Mouse (Mus musculus) neural tube, postnatal 0 days (tissue): ENCODE data around the gene Smpd2. TPM values are rescaled to one million over a fixed set of nuclear protein-coding genes. Genes with fewer than 3 reads are reported as not detected.

Experiments
- polyA plus RNA-seq: library from polyadenylated mRNA; unstranded; fragments of >200 nt; fragmentation: Nextera tagmentation; extraction: Ambion mirVana; gene quantifications from 2 replicates; pipeline ENCODE4 v1.2.1, GENCODE M21; 2015

Smpd2 gene
- 40.4 and 48.6 TPM in 2 replicates for polyA plus RNA-seq

DNA sequence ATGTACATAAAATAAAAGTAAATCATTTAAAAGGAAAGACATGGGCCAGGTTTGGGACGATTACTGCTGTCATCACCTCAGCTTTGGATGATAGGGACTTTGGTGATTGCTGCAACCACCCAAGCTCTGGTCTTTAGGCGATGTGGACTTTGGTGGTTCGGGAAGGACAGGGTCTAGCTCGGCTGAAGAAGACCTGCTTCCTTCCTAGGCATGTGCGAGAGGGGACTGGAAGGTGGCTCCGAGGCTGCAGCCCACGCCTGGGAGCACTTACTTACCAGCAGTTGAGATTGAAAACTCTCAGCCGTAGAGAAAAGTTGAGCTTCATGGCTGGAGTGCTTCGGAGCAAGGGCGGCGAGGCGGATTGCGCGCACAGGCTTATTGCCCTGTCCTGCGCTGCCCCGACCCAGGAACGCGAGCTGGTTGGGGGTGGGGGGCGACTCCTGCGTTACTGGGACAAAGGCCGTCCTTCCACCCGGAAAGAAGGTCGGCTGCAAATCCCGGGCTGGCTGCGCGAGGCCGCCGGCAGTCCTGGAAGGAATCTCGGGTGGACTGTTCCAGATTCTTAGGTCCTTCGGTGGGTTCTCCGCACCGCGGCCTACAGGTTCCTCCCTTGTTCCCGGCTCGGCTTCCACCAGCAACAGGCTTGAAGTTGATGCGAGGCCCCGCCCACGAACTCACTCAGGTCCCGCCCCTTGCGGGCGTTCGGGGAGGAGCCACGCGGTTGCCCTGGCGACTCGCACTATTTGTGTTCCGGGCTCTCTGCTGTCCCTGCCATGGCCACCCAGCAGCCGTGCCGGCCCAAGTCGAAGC lies at the start of gene Smpd2, which contains the start of gene Ppil6:
Gene Smpd2, minus strand, starts transcription at position 662 of the 810 bp plus-strand sequence.
Gene Ppil6, plus strand, starts transcription at position 732 of the 810 bp plus-strand sequence.

DNA sequence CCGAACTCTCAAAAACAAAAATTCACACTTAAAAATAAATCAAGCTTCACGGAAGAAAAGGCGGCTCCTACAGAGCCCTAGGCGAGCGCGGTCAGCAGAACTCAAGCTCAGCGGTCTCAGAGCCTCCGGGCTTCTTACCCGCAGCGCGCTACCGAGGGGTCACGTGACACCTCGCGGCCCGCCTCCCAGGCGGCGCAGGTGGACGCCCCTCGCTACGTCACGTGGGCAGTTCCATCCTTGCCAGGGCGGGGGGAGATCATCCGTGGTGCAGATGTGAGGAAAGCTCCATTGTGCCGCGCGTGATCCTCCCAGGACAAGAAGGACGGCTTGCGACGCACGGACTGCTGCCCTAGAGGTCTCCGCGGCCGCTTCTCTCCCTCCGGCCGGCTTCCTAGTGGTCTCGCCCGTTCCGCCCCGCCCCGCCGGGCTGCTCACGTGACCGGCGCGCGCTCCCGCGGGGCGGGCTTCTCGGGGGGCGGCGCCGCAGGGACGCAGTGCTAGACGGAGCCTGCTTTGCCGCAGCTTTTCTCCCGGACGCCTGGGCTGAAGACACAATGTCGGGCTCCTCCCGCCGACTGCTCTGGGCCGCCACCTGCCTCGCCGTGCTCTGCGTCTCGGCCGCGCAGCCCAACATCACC lies 28.9 kb upstream of the Smpd2 start, which contains the start of gene Cd164:
Gene Cd164, plus strand, starts transcription at position 434 of the 638 bp plus-strand sequence.

GRCm38 (mm10) chr10:41476171-41477017 lies 13.8 kb downstream of the Smpd2 start, which contains the start of gene Mical1:
Mical1 (plus strand) TSS chr10:41476314.

DNA sequence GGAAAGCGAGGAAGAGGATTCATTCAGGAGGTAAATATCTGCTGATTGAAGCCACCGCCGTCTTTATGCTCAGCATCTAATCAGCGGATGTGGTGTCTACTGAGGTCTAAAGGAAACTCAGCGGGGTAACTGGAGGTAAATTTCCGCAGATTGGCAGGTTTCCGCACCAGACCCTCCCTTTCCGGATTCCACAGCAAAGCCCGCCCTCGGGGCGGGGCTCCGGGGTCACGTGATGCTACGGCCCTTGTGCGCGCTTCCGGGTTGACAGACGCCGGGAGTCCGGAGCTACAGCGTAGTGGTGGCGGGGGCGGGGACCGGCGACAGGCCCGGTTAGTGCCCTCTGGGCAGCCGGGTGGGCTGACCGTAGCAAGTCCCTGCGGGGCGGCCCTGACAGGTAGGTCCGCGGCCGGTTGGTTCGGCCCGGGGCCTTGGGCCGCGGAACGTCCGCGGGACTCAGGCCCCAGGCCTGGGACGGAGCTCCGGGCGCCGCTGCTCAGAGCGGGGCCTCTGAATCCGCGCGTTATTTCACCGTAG lies 40.0 kb downstream of the Smpd2 start, which contains the start of gene Zbtb24:
Gene Zbtb24, plus strand, starts transcription at position 247 of the 534 bp plus-strand sequence.

Other genes with a start within 250 kb of the Smpd2 start
- gene Fig4, start 187.1 kb downstream of the Smpd2 start, polyA plus RNA-seq, result 28.8 and 29.5 TPM in 2 replicates
- 0.25 and 0.28 TPM in 2 replicates for gene Ak9, start 186.4 kb downstream of the Smpd2 start, polyA plus RNA-seq
- gene Zbtb24, start 40.0 kb downstream of the Smpd2 start, polyA plus RNA-seq, result 13.4 and 15.2 TPM in 2 replicates
- 24.3 and 26.9 TPM in 2 replicates for gene Mical1, start 14.1 kb downstream of the Smpd2 start, polyA plus RNA-seq
- gene Ppil6, start 70 bp upstream of the Smpd2 start, polyA plus RNA-seq, result 8.3 and 10.1 TPM in 2 replicates
- 48.1 and 56.2 TPM in 2 replicates for gene Cd164, start 29.0 kb upstream of the Smpd2 start, polyA plus RNA-seq
- gene Ccdc162, start 226.3 kb upstream of the Smpd2 start, polyA plus RNA-seq, result 1.5 and 2.1 TPM in 2 replicates